Mouse (Mus musculus) ES-Bruce4 (cell line): ENCODE results near the gene Htra3. TPM values are rescaled to one million over a fixed set of nuclear protein-coding genes. Genes with fewer than 3 reads are reported as not detected.

Experiments
- H3K27ac ChIP-seq: 2 replicates; pipeline ENCODE4 v1.5.1; 2012; ENCODE audit warnings: low read length, inconsistent platforms; ENCODE audit not compliant: insufficient read depth
- H3K27me3 ChIP-seq: 2 replicates; pipeline ENCODE4 v1.6.1; 2012; ENCODE audit warnings: mild to moderate bottlenecking, low read length, inconsistent platforms; ENCODE audit not compliant: control insufficient read depth, poor library complexity, insufficient read depth, severe bottlenecking
- H3K36me3 ChIP-seq: 2 replicates; pipeline ENCODE4 v1.6.1; 2012; ENCODE audit warnings: inconsistent platforms, mild to moderate bottlenecking, low read length, moderate library complexity; ENCODE audit not compliant: control insufficient read depth, poor library complexity, insufficient read depth, severe bottlenecking
- H3K4me1 ChIP-seq: one replicate; pipeline ENCODE4 v1.8.1; 2011; ENCODE audit warnings: low read length; ENCODE audit not compliant: control insufficient read depth, insufficient read depth
- H3K4me3 ChIP-seq: 2 replicates; pipeline ENCODE4 v1.5.1; 2011; ENCODE audit warnings: low read depth, mild to moderate bottlenecking, low read length
- H3K9ac ChIP-seq: 2 replicates; pipeline ENCODE4 v1.6.1; 2012; ENCODE audit warnings: low read depth, mild to moderate bottlenecking, inconsistent platforms; ENCODE audit not compliant: poor library complexity, severe bottlenecking
- H3K9me3 ChIP-seq: replicated peaks from 2 replicates; pipeline ENCODE4 v1.6.1; 2012; ENCODE audit warnings: mild to moderate bottlenecking, low read length, inconsistent platforms; ENCODE audit not compliant: control insufficient read depth, poor library complexity, insufficient read depth, severe bottlenecking
- CTCF ChIP-seq: IDR thresholded peaks from one replicate; pipeline ENCODE4 v1.8.1; 2011; ENCODE audit warnings: low read depth, low read length
- EP300 ChIP-seq: IDR thresholded peaks from 2 replicates; pipeline ENCODE4 v1.6.1; 2011; ENCODE audit warnings: low read depth, low read length; ENCODE audit not compliant: insufficient read depth
- POLR2A ChIP-seq: IDR thresholded peaks from one replicate; pipeline ENCODE4 v1.8.1; 2011; ENCODE audit warnings: low read length; ENCODE audit not compliant: insufficient read depth
- polyA plus RNA-seq: library from polyadenylated mRNA; stranded (reverse); fragments of >200 nt; gene quantifications from 2 replicates; pipeline ENCODE4 v1.2.4, GENCODE M21; 2011; ENCODE audit warnings: low read depth; ENCODE audit not compliant: missing spikeins, insufficient read depth, insufficient read length

The Htra3 gene
- polyA plus RNA-seq, 1 experiment, result 1.9 TPM

DNA sequence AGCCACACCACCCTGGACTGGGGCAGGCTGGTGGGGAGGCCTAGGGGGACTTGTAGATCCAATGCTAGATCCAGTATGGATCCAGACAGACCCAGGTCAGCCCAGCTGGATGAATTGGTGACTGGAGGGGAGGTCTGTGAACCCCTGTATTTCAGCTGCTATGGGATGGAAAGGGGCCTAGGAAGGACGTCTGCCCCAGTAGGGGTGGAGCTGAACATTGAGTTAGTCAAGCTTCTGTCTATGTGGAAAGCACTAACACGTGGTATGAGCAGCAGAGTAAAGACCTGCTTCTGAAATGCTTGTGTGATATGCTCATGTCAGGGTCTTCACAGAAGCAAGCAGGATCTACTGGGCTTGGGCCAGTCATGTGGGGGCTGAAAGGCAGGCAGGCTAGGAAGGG, 31.4 kb downstream of the Htra3 start:
- Histone ChIP-seq H3K4me3 (no peak overlapping the region), H3K4me1 (no peaks in the 10 kb centered on the region), H3K9me3 (no peaks in the 10 kb centered on the region), H3K27me3 (no peaks in the 10 kb centered on the region), H3K27ac (no peak overlapping the region), H3K36me3 (no peaks in the 10 kb centered on the region), H3K9ac (no peak overlapping the region)
- no peak for TF ChIP-seq CTCF
- no peak for TF ChIP-seq POLR2A
- no peak for TF ChIP-seq EP300

GRCm38 (mm10) chr5:35647562-35647961, 32.0 kb downstream of the Htra3 start:
- no peaks in the 10 kb centered on the region for H3K4me1 ChIP-seq
- no peak overlapping the region for H3K9ac ChIP-seq
- H3K36me3 ChIP-seq, result no peaks in the 10 kb centered on the region
- no peaks in the 10 kb centered on the region for H3K27me3 ChIP-seq
- no peak overlapping the region for H3K4me3 ChIP-seq
- no peaks in the 10 kb centered on the region for H3K9me3 ChIP-seq
- H3K27ac ChIP-seq, result no peak overlapping the region
- TF ChIP-seq CTCF (no peak), EP300 (no peak), POLR2A (no peak)

GRCm38 (mm10) chr5:35646927-35647326, 32.7 kb downstream of the Htra3 start:
- no peaks in the 10 kb centered on the region for H3K4me1 ChIP-seq
- TF ChIP-seq POLR2A, result no peak
- H3K36me3 ChIP-seq, result no peaks in the 10 kb centered on the region
- no peak overlapping the region for H3K4me3 ChIP-seq
- no peaks in the 10 kb centered on the region for H3K27me3 ChIP-seq
- no peak overlapping the region for H3K9ac ChIP-seq
- no peaks in the 10 kb centered on the region for H3K9me3 ChIP-seq
- no peak overlapping the region for H3K27ac ChIP-seq

DNA sequence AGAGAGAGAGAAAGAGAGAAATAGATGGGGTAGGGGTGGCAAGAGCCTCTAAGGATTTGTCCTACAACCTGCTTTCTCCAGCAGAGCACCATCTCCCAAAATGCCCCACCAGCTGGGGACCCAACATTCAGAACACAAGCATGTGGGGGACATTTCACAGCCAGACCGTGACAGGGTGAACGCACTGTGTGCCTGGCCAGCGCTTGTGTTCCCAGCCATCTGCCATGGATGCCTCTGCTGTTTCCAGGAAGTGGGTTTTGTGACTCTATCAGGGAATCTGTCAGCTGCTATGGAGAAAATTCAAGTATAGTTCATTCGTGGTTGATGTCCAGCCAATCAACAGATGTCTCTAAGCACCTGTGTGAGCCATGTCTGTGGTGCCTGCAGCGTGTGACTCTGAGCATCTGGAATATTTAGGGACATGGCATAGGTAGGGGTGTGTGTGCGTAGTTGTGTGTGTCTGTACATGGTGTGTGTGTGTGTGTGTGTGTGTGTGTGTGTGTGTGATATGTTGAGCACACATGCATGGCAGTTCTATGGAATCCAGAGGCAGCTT, 33.6 kb downstream of the Htra3 start:
- no peaks in the 10 kb centered on the region for H3K36me3 ChIP-seq
- H3K4me3 ChIP-seq, result no peak overlapping the region
- H3K9me3 ChIP-seq, result no peaks in the 10 kb centered on the region
- no peaks in the 10 kb centered on the region for H3K4me1 ChIP-seq
- TF ChIP-seq CTCF, result no peak
- TF ChIP-seq POLR2A, result no peak
- TF ChIP-seq EP300, result no peak
- H3K27ac ChIP-seq, result no peak overlapping the region
- no peak overlapping the region for H3K9ac ChIP-seq
- no peaks in the 10 kb centered on the region for H3K27me3 ChIP-seq

DNA sequence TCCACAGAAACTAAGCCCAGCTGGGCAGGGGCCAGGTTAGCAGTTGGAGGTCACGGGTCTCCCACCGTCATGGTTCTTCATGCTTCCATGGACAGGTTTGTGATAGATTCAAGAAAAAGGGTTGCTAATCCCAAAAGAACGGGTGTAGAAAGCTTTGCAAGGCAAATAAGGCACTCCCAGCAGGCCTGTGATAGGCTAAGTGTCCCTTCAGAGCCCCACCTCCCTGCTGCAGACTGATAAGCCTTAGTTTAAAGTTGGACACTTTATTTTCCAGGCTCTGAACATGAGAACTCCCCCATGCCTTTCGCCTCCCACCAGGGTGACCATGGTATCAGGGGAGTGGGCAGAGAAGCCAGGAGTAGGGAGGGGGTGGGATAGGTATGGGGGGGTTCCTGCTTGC, 35.5 kb downstream of the Htra3 start:
- no peaks in the 10 kb centered on the region for H3K4me1 ChIP-seq
- no peaks in the 10 kb centered on the region for H3K36me3 ChIP-seq
- no peak for TF ChIP-seq CTCF
- no peak for TF ChIP-seq EP300
- TF ChIP-seq POLR2A, result no peak
- no peak overlapping the region for H3K27ac ChIP-seq
- H3K9ac ChIP-seq, result no peak overlapping the region
- H3K4me3 ChIP-seq, result no peak overlapping the region
- H3K27me3 ChIP-seq, result no peaks in the 10 kb centered on the region
- H3K9me3 ChIP-seq, result no peaks in the 10 kb centered on the region

- Histone ChIP-seq H3K36me3 (no peaks in the 10 kb centered on the region), H3K27ac (no peak overlapping the region), H3K9me3 (no peaks in the 10 kb centered on the region), H3K4me3 (no peak overlapping the region), H3K4me1 (no peaks in the 10 kb centered on the region), H3K9ac (no peak overlapping the region), H3K27me3 (no peaks in the 10 kb centered on the region)
- TF ChIP-seq POLR2A (no peak), CTCF (no peak), EP300 (no peak)
These were observed 36.1 kb downstream of the Htra3 start for GRCm38 (mm10) chr5:35643401-35644048.
